Mouse (Mus musculus) frontal cortex, postnatal 25 days (tissue): ENCODE data around the gene Cdk2ap2.
A peak's percentile ranks its signal among the peaks of the same experiment; 100 is the strongest.
"Not testable (repeated sequence)": the region's sequence is repeated elsewhere in the genome, so short reads cannot be mapped to it uniquely, and the experiment has no call there.

Source experiments
- DNase-seq, 2 experiments: peaks; one replicate each; pipeline ENCODE4 v3.0.0; 2022; ENCODE audit warnings: low spot score in 2 of 2

Gene Cdk2ap2

DNA sequence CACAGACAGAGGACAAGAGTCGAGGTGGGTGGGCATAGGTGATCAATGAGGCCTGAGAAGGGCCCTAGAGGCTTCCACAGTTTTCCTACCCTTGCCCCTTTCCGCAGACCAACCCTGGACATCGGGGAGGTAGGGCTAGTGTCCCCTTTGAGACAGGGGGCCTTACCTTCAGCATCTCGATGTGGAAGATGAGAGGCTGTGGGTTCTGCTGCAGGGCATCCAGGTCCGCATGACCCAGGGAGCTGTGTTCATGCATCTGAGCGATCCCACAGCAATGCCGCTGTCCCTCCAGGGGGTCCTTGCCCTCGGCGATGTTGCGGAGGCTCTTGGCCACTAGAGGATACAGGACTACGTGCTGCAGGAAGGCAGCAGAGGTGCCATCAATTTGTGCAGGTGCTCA lies 18.8 kb downstream of the Cdk2ap2 start:
- DNase-seq = no peak

- DNase-seq = no peak
Measured at GRCm38 (mm10) chr19:4117006-4117405, 20.0 kb downstream of the Cdk2ap2 start.

DNA sequence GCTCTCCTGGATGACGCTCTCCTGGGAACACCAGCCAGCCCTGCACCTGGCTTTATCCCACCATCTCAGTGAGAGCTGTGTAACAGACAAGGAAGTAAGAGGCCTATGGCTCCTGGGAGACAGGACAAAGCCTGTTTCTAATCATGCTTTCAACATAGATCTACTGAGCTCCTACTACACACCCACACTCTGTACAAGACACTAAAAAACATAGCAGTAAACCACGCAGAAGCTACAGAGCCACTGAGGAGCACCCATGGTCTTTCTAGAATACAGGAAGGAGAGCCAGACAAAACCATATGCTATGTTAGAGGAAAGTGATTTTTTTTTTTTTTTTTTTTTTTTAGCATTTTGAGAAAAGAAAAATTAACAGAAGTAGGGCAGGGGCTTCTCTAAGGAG lies 21.4 kb downstream of the Cdk2ap2 start:
- DNase-seq = no peak

DNA sequence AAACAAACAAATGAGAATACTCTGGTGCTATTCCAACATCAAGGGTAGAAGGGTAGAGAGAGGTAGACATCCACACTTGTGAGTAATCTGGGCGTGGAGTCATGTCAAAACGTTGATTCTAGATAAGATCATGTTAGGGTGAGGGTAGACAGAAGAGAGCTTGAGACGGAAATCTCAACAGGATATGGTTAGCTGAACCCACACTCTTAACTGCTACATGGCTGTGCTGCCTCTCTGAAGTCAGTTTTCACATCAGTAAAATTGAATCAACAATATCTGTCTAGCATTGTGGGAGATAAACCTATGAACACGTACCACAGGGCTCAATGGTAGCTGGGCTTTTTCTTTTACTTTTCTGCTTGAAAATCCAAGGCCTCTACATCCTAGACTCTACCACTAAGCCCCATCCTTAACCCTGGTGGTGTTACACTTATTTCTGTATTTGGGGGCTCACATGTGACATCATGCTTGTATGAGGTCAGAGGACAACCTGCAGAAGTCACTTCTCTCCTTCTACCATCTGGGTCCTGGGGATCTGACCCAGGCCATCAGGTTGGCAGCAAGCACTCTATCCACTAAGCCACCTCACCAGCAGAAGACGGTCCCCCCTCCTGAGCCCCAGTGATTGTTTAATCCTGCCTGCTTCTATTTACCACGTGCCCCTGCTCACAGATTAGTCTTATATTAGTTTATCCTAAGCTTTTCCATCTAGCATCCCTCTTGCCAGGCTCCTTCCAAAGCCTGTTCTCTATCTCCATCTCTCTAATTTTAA lies 22.9 kb downstream of the Cdk2ap2 start:
- DNase-seq = no peak

DNA sequence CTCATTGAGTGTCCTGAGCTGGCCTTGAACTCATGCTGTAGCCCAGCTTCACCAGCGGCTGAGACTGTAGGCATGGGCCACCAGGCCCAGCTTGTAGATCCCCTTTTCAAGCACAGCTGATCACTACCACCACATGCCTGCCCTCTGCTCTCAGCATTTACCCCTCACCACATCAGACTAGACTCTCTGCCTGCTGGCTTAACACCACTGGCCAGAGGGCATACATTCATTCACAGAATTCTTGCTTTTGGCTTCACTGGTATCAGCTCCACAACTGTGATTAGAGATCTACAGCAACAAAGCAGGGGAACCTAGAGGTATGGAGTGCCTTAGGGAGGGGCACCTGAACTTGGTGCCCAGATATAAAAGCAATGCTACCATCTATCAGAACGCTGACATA lies 23.5 kb downstream of the Cdk2ap2 start:
- DNase-seq = no peak

DNA sequence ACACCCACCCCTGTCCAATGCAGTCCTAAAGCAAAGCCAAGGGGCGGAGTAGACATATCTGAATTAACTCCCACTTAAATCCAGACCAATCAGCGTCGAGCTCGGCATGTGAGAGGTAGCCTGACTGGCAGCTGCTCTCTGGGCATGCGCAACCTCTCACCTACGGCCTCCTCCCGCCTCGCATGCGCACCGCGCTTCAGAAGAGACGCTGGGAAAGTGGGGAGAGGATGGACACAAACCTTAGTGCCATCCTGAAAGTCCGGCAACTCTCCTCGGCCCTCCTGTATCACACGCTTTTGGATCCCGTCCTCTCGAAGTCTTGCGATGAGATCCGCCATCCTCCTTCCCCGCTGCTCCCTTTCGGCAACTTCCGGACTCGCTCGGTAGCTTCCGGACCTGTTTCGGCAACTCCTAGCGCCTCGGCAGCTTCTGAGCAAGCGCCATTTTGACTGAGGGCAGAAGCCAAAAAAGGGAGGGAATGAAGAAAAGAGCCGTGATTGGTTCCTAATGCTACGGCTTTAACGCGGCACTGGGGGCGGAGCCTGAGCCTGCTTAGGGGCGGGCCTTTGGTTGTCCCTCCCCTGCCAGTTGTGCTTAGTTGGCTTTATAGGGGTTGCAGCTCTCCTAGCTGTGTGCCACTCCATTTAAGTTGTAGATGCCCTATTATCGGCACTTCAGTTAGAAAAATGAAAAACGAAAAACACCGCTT lies 24.3 kb downstream of the Cdk2ap2 start:
- DNase-seq = peak; percentile 95 to 97

- not testable (repeated sequence) for DNase-seq
Measured at GRCm38 (mm10) chr19:4121896-4122295, 24.9 kb downstream of the Cdk2ap2 start.

GRCm38 (mm10) chr19:4122411-4123370 lies 25.7 kb downstream of the Cdk2ap2 start:
- no peak for DNase-seq

DNA sequence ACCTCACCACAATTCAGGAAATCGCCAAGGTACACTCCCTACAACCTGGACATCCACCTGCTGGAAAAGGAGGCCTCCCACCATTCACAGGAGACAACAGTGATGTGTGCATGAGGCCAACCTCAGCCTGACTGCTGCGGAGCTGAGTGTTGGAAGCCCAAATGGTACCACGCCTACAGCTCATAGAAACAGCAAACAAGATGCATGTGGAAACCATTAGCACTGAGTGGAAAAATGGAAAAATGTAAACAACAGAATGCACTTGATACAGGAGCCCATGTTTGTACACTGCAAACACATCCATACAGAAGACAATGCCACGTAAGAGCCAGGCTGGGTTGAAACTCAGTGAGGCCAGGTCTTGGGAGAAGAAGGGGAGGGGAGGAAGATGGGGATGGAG lies 27.4 kb downstream of the Cdk2ap2 start:
- DNase-seq = no peak

DNA sequence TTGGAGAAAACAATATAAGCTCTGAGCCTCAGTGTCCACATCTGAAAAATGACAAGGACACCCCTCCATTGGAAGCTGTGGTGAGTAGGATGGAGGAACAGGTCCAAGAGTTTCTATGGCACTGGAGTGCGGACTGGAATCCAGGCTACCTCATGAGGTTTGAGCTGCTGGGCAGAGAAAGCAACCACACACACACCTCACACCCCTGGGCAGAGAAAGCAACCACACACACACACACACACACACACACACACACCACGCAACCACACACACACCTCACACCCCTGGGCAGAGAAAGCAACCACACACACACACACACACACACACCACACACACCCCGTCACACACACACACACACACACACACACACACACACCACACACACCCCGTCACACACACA lies 28.3 kb downstream of the Cdk2ap2 start:
- not testable (repeated sequence) for DNase-seq

DNA sequence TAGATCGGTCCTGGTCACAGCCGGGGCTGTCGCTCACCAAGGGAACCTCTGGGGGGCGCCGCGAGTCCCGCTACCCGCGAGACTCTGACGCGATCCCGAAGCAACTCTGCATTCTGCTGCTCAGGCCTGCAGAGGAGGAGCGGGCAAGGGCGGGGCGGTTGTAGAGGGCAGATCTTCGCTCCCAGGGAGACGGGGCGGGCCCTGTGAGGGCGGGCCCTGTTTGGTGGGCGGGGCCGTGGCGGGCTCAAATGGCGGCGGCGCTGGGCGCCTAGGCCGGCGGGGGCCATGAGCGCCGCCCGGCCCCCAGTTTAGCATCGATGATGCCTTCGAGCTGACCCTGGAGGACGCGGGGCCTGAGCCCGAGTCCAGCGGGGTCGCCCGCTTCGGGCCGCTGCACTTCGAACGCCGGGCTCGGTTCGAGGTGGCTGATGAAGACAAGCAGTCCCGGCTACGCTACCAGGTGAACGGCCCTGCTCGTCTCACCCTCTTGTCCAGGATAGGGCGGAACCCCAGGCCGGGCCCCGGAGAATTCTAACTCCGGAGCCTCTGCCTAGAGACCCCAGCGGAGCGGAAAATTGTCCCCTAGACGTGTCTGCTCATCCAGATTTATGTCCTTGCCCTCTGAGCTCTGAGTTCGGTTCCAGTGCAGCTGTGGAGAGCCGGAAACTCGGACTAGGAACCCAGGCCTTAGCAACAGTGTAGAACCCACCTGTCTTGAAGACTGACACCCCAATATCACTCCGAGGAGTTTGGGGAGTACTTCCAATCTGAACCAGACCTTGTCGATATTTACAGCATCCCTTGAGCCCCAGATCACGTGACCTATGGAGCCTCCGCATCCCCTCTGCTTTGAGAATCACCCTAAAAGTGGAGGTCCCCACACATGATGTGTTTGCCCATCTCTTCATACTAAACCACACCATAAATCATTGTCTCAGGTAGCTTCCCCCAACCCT lies 29.0 kb downstream of the Cdk2ap2 start, which contains the start of gene Aip:
TSS of gene Aip (minus strand) at position 118 of the 956 bp plus-strand sequence.
- peak; percentile 93 to 97 for DNase-seq

- no peak for DNase-seq
Measured at GRCm38 (mm10) chr19:4126759-4127495, 29.9 kb downstream of the Cdk2ap2 start.

DNA sequence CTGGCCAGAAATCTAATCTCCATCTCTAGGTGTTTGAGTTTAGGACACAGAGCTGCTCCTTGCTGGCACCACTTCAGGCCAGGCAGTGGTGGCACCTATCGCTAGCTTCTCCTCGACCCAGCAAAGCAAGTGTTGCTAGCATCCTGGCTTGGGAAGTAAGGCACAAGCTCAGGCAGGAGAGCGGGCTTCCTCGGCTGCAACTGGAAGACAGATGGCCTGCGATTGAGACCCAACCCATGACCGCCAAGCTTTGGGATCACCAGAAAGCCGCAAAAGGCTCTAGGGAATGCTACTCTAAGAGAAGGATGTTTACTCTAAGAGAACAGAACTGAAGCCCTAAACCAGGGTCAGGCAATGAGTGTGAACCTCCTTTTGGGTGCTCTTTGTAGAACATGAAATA lies 32.5 kb downstream of the Cdk2ap2 start:
- DNase-seq = no peak

DNA sequence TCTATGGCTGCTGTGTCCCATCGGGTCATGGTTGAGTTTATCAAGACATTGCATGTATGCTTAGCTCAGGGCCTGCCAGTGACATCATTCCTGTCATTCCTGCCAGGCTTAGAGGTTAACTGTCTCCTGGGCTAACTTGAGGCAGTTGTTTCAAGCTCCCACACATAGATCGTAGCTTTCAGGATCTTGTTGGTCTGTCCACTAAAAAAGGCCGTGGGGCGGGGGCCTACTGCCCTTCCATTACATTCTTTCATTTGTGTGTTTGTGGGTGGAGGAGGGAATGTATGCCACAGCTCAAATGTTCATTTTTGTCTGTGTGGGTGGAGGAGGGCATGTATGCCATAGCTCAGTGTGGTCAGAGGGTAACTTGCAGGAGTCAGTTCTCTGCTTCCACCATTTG lies 33.1 kb downstream of the Cdk2ap2 start:
- DNase-seq = no peak

DNA sequence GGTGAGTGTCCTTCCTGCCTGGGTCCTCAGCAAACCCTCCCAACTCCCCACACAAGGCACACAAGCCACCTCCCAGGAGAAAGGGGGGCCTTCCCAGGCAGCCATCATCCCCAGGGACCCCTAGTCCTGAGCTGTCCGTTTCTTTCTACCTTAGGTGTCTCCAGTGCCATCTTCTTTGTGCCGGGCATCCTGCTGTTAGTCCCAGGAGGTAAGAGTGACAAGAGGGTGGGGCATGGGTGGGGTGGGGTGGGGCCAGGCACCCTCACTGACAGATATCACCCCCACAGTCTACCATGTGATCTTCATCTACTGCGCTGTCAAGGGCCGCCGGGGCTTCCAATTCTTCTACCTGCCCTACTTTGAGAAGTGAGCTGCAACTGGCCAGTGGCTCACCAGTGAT lies 34.1 kb downstream of the Cdk2ap2 start:
- no peak for DNase-seq

DNA sequence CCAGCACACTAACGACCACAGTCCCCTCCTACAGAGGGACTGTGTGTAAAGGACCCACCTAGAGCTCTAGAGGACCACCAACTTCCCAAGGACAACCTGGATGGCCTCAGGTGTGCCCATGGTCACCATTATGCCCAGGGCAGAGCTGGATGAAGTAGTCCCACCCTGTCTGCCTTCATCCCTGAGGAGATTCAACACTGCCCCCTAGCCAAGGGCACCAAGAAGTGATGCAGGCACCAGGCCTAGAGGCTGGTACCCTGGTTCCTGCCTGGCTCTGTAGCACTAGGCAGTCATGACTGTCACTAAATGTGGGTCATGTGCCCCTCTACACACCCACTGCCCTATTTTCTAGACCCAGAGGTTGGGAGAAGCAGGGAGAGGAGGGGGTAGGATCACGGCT lies 34.8 kb downstream of the Cdk2ap2 start:
- no peak for DNase-seq

- DNase-seq = no peak
Measured at GRCm38 (mm10) chr19:4134354-4134753, 37.4 kb downstream of the Cdk2ap2 start.

- DNase-seq = not testable (repeated sequence)
Measured at GRCm38 (mm10) chr19:4135229-4135962, 38.4 kb downstream of the Cdk2ap2 start.

DNA sequence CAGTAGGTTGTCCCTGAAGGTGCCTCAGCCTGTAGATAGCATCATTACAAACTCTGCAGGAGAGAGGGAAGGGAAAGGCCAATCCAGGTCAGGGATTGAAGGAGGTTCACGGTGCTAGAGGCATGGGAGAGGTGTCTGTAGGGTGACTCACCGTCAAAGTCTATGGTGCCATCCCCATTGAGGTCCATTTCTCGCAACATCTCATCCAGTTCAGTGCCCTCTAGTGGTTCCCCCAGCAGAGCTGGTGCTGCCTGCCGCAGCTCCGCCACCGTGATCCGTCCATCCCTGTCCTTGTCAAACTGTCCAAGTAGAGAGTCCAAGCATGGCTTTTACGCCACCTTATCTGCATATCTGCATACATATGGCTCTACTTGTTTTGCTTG lies 39.0 kb downstream of the Cdk2ap2 start:
- not testable (repeated sequence) for DNase-seq

GRCm38 (mm10) chr19:4136463-4136862 lies 39.5 kb downstream of the Cdk2ap2 start:
- DNase-seq = no peak
